Mouse (Mus musculus): ENCODE results near the gene Srcap. TPM values are rescaled to one million over a fixed set of nuclear protein-coding genes. Genes with fewer than 3 reads are reported as not detected.

The Srcap gene
- total RNA-seq (2023): 10 to 100 TPM; 76.3 to 81.4 TPM

GRCm38 (mm10) chr7:127511808-127512230, at the start of gene Srcap:
Srcap (plus strand) TSS chr7:127511983.

DNA sequence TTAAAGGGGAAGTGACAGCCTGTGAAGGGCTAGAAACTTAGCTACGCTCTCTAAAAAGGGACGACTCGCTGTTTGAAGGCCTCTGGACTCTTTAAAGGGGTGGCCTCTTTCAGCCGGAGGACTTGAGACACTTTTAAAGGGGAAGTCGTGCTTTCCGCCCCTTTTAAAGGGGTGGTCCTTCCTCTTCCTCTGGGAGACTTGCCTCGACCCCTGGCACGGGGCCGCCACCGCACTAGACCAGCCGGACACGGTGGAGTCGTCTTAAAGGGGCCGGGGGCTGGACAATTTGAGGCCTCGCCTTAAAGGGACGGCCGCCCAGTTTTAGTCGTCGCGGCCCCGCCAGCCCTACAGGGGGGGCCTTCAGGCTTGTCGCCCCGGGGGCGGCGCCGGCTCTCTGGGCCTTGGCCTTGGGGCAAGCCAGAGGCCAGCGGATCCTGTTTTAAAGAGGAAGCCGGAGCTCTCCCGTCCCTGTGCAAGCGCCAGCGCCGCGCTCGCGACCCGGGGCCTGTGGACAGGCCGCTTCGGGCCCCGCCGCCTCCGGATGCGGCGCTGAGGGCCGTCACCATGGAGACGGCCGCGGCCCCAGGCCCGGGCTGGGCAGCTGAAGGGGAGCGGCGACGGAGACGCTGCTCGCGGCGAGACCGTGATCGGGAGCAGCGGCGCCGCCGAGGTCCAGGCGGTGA, 33.0 kb upstream of the Srcap start, which contains the start of gene Fbrs:
Gene Fbrs, plus strand, starts transcription at position 565 of the 683 bp plus-strand sequence.

DNA sequence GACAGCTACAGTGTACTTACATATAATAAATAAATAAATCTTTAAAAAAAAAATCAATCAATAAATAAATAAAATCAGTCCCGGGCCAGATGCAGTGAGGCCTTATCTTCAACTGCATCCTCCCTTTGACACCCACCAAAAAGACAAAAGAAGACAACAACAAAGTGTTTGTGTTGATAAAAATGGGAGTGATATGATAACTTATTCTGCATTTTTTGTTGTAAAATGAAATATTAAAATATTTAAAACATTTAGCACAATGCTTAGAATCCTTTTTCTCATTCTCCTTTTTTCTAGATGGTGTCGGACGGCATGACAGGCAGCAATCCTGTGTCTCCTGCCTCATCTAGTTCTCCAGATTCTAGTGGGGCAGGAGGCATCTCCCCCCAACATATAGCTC, 7.5 kb downstream of the Srcap start, which contains the start of gene Gm42715:
Gene Gm42715, plus strand, starts transcription at position 301 of the 400 bp plus-strand sequence.

GRCm38 (mm10) chr7:127561340-127561858, 49.6 kb downstream of the Srcap start, which contains the start of gene Tmem265:
Tmem265 (plus strand) TSS chr7:127561390.

DNA sequence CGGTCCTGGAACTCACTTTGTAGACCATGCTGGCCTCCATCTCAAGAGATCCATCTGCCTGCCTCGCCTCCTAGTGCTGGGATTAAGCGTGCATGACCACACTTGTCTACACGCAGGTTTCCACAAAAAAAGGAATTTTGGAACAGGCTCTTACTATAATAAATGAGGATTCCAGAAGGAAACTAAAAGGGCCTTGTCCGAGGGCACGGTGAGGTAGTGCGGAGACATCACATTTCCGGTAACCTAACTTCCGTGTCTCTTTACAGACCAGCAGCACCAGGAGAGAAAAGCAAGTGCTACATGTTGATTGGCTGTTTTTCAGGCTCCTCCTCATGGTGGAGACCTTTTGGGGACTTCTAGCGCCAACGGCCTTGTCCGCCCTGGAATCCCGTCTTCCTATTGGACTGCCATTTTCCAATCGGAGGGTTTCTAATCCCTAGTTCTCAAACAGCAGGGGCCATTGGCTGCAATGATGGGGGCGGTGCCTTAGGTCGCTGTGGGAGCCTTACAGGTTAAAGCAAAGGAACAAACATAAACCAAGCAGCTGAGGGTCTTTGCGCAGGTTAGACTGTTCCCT, 61.2 kb downstream of the Srcap start, which contains the start of gene Phkg2:
Gene Phkg2, plus strand, starts transcription at position 446 of the 577 bp plus-strand sequence.

DNA sequence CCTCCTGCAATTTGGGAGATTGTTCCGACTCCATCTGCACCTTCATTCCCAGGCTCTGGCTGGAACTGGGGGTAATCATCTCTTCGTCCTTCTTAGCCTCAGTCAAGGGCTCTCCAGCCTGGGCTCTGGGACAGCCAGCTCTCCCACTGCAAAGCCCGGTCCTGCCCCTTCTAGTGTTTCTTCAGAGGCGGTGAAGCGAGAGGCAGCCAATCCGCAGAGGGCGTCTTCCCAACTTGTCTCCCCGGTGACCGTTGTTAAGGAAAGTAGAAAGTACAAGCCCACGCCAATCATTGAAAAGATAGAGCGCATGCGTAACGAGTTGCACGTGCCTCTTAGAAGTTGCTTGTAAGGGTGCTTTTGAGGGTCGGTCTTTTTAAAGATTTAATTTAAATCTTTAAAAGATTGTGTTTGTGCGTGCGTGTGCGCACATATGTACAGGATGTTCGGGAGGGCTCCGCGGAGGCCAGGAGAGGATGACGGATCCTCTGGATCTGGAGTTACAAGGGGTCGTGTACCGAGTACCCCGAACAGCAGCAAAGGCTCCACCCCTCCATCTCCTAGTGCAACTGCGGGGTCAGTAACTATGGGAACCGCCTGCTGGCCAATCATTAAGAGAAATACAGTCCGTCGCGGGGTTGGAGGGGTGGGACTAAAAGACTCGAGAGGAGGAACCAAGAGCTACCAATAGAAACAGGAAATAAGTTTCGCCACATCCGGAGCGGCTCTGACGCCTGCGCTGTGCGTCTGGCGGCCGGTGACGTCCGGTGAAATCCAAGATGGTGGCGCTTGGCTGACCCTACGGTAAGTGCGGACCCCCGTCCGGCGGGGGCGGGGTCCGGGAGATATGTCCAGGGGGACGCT, 76.5 kb downstream of the Srcap start, which contains the start of the genes Ccdc189 and Rnf40:
Gene Ccdc189, minus strand, starts transcription at position 585 of the 861 bp plus-strand sequence.
Gene Rnf40, plus strand, starts transcription at position 757 of the 861 bp plus-strand sequence.

Other genes with a start within 250 kb of the Srcap start
- 100 to 1,000 TPM; 117 to 125 TPM for gene Sephs2, start 237.9 kb upstream of the Srcap start, total RNA-seq (2023)
- 100 to 1,000 TPM; 190 to 234 TPM for gene Itgal, start 215.7 kb upstream of the Srcap start, total RNA-seq (2023)
- 1 to 10 TPM; 9.1 to 9.6 TPM for gene Zfp768, start 166.4 kb upstream of the Srcap start, total RNA-seq (2023)
- 1 to 10 TPM; 5.0 to 7.0 TPM for gene Zfp747, start 135.9 kb upstream of the Srcap start, total RNA-seq (2023)
- gene 9130019O22Rik, start 124.8 kb upstream of the Srcap start, total RNA-seq (2023): 1 to 10 TPM; 2.0 to 3.0 TPM
- 1 to 10 TPM; 1.8 to 2.1 TPM for gene E430018J23Rik, start 118.4 kb upstream of the Srcap start, total RNA-seq (2023)
- 1 to 10 TPM; 2.8 to 3.4 TPM for gene Zfp764, start 105.2 kb upstream of the Srcap start, total RNA-seq (2023)
- gene Zfp688, start 89.9 kb upstream of the Srcap start, total RNA-seq (2023): 10 to 100 TPM; 10.7 to 13.4 TPM
- gene Zfp689, start 62.8 kb upstream of the Srcap start, total RNA-seq (2023): 1 to 10 TPM; 1.7 to 2.1 TPM
- gene Prr14, start 52.4 kb upstream of the Srcap start, total RNA-seq (2023): 100 to 1,000 TPM; 116 to 133 TPM
- 100 to 1,000 TPM; 191 to 224 TPM for gene Fbrs, start 32.8 kb upstream of the Srcap start, total RNA-seq (2023)
- 10 to 100 TPM; 16.2 to 19.6 TPM for gene Gm42715, start 7.6 kb downstream of the Srcap start, total RNA-seq (2023)
- not detected for gene Tmem265, start 49.4 kb downstream of the Srcap start, total RNA-seq (2023)
- gene Phkg2, start 61.4 kb downstream of the Srcap start, total RNA-seq (2023): 10 to 100 TPM; 80.4 to 86.3 TPM
- 10 to 100 TPM; 14.8 to 25.9 TPM for gene Ccdc189, start 76.6 kb downstream of the Srcap start, total RNA-seq (2023)
- 100 to 1,000 TPM; 149 to 150 TPM for gene Rnf40, start 76.8 kb downstream of the Srcap start, total RNA-seq (2023)
- 1 to 10 TPM; 3.2 to 4.7 TPM for gene Zfp629, start 103.8 kb downstream of the Srcap start, total RNA-seq (2023)
- gene Bcl7c, start 196.9 kb downstream of the Srcap start, total RNA-seq (2023): 10 to 100 TPM; 30.6 to 36.2 TPM
- gene Ctf1, start 200.8 kb downstream of the Srcap start, total RNA-seq (2023): not detected
- not detected for gene Ctf2, start 220.2 kb downstream of the Srcap start, total RNA-seq (2023)
- 1 to 10 TPM; 6.9 to 7.8 TPM for gene Fbxl19, start 232.6 kb downstream of the Srcap start, total RNA-seq (2023)

Measured in neutrophil, adult 83 days (primary cell).